17 mouse cellular contexts compared by ENCODE assay signal in the genomic region with DNA sequence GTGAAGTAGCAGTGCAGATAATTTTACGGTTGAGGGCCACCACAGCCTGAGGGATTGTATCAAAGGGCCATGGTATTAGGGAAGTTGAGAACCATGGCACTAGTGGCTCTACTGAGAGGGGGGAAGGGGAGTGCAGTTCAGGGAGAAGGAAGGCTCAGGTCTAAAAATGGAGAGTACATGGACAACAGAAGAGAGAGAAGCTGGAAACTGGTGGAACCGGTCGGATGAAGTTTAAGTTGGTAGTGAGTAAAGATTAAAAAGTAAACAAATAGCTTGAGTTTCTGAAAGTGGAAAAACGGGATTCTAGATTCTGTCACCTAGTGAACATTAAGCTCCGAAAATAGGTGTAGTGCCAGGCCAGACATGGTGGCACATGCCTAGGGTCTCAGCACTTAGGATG. TPM values are rescaled to one million over a fixed set of nuclear protein-coding genes. Genes with fewer than 3 reads are reported as not detected.
DNase-seq lines count a peak whose midpoint lies in the region; ATAC-seq and TF ChIP-seq lines count a peak whose summit lies in the region.
"Had no signal": no experiment of that assay in that cellular context is flagged by ENCODE, and none has a peak within 500 bp of the region (broad histone marks: within the 10 kb centered on the region; RNA-seq: fewer than 3 reads in every experiment).

No protein-coding gene starts in this region.

- H3K27ac ChIP-seq in kidney, adult 2 months (ENCODE audit: insufficient read depth, low read depth, low read length) = no peak overlapping the region
- 0 out of 2 replicates have a peak overlapping the region, but pooled peaks have one; percentile 22 for H3K27ac ChIP-seq in embryonic facial prominence, embryonic 15.5 days (replicated peaks)
- peak overlapping the region; percentile 70 for H3K27ac ChIP-seq in lung, embryonic 15.5 days
- H3K27ac ChIP-seq in stomach, embryonic 14.5 days (ENCODE audit: low read length) = peak overlapping the region; percentile 18; the same call in 1 of the 2 replicates
- H3K27ac ChIP-seq: hindbrain, embryonic 12.5 days; limb, embryonic 15.5 days; neural tube, embryonic 13.5 days had no signal

- TF ChIP-seq POLR2A in kidney, adult 2 months (IDR thresholded peaks at IDR 0.05; ENCODE audit: low read depth, low read length) = no peak

- H3K4me2 ChIP-seq in embryonic facial prominence, embryonic 15.5 days (replicated peaks) = no peak overlapping the region
- H3K4me2 ChIP-seq in lung, embryonic 15.5 days = no peak overlapping the region
- H3K4me2 ChIP-seq in stomach, embryonic 14.5 days (replicated peaks; ENCODE audit: low read depth, low read length) = no peak overlapping the region
- H3K4me2 ChIP-seq: hindbrain, embryonic 12.5 days; limb, embryonic 15.5 days; neural tube, embryonic 13.5 days had no signal

- no peak for TF ChIP-seq CTCF in kidney, adult 2 months (conservative IDR thresholded peaks at IDR 0.05; ENCODE audit: insufficient read depth, insufficient read length, low read depth, low read length)

- no peaks in the 10 kb centered on the region for H3K27me3 ChIP-seq in kidney, adult 2 months (replicated peaks; ENCODE audit: control insufficient read depth, insufficient read depth, low read length)
- 0 out of 2 replicates have a peak, but pooled peaks cover 3% of the 10 kb centered on the region for H3K27me3 ChIP-seq in embryonic facial prominence, embryonic 15.5 days
- H3K27me3 ChIP-seq in lung, embryonic 15.5 days = no peaks in the 10 kb centered on the region
- no peaks in the 10 kb centered on the region for H3K27me3 ChIP-seq in stomach, embryonic 14.5 days (ENCODE audit: control insufficient read depth, insufficient read depth, low read length)
- H3K27me3 ChIP-seq: CH12.LX; hindbrain, embryonic 12.5 days; limb, embryonic 15.5 days had no signal

- peak; percentile 20 for DNase-seq in kidney, adult 2 months
- DNase-seq in kidney, adult 9 months = no peak
- DNase-seq in adrenal gland, postnatal 14 days = no peak
- no peak for DNase-seq in adrenal gland, adult (ENCODE audit: inconsistent age in 2 of 2, low spot score in 1 of 2)
- DNase-seq in heart, adult 9 months (ENCODE audit: low spot score in 2 of 2) = no peak
- DNase-seq: cerebellum, adult 2 months; gastrocnemius, postnatal 10 days; layer of hippocampus, adult 9-11 months; right cerebral cortex, postnatal 14 days had no signal

- no peaks in the 10 kb centered on the region for H3K9me3 ChIP-seq in embryonic facial prominence, embryonic 15.5 days (replicated peaks)
- H3K9me3 ChIP-seq in lung, embryonic 15.5 days = no peaks in the 10 kb centered on the region
- no peaks in the 10 kb centered on the region for H3K9me3 ChIP-seq in stomach, embryonic 14.5 days (ENCODE audit: control insufficient read depth, low read depth, low read length)
- H3K9me3 ChIP-seq: hindbrain, embryonic 12.5 days; limb, embryonic 15.5 days; neural tube, embryonic 13.5 days had no signal

- ATAC-seq in embryonic facial prominence, embryonic 15.5 days (ENCODE audit: insufficient number of reproducible peaks, low FRiP score, low TSS enrichment, low read depth) = no peak
- peak; percentile 58; the same call in 1 of the 2 replicates for ATAC-seq in lung, embryonic 15.5 days (ENCODE audit: borderline replicate concordance, extremely low read depth, low FRiP score, low TSS enrichment)
- ATAC-seq in stomach, embryonic 14.5 days (ENCODE audit: insufficient number of reproducible peaks, insufficient read depth, low FRiP score, low read depth) = peak; percentile 72

- 76% methylated on average over 5 of the region's 5 CpGs for WGBS in kidney, adult 2 months
- WGBS in embryonic facial prominence, embryonic 15.5 days = 71% methylated on average over 5 of the region's 5 CpGs
- 53% methylated on average over 5 of the region's 5 CpGs for WGBS in lung, embryonic 15.5 days
- WGBS in stomach, embryonic 14.5 days = 73% methylated on average over 5 of the region's 5 CpGs

- no peak overlapping the region for H3K4me3 ChIP-seq in kidney, adult 2 months (ENCODE audit: insufficient read depth, low read depth, low read length)
- H3K4me3 ChIP-seq in embryonic facial prominence, embryonic 15.5 days (replicated peaks) = no peak overlapping the region
- no peak overlapping the region for H3K4me3 ChIP-seq in lung, embryonic 15.5 days
- H3K4me3 ChIP-seq in stomach, embryonic 14.5 days (ENCODE audit: low read depth, low read length) = no peak overlapping the region
- H3K4me3 ChIP-seq: hindbrain, embryonic 12.5 days; limb, embryonic 15.5 days; neural tube, embryonic 13.5 days had no signal

- H3K4me1 ChIP-seq in kidney, adult 2 months (ENCODE audit: control insufficient read depth, insufficient read depth, low read length) = no peaks in the 10 kb centered on the region; the same call in 1 of the 2 replicates
- no peaks in the 10 kb centered on the region for H3K4me1 ChIP-seq in embryonic facial prominence, embryonic 15.5 days
- peaks cover 5% of the 10 kb centered on the region; the same call in 1 of the 2 replicates for H3K4me1 ChIP-seq in lung, embryonic 15.5 days
- H3K4me1 ChIP-seq in stomach, embryonic 14.5 days (ENCODE audit: control insufficient read depth, insufficient read depth, low read length) = no peaks in the 10 kb centered on the region
- H3K4me1 ChIP-seq: hindbrain, embryonic 12.5 days; limb, embryonic 15.5 days; neural tube, embryonic 13.5 days had no signal

- no peaks in the 10 kb centered on the region for H3K36me3 ChIP-seq in kidney, adult 2 months (ENCODE audit: control insufficient read depth, insufficient read depth, low read length)
- H3K36me3 ChIP-seq in embryonic facial prominence, embryonic 15.5 days = no peaks in the 10 kb centered on the region
- H3K36me3 ChIP-seq in lung, embryonic 15.5 days = no peaks in the 10 kb centered on the region
- no peaks in the 10 kb centered on the region for H3K36me3 ChIP-seq in stomach, embryonic 14.5 days (ENCODE audit: control insufficient read depth, insufficient read depth, low read length)
- H3K36me3 ChIP-seq: hindbrain, embryonic 12.5 days; limb, embryonic 15.5 days; neural tube, embryonic 13.5 days had no signal

- H3K9ac ChIP-seq in embryonic facial prominence, embryonic 15.5 days = no peak overlapping the region
- H3K9ac ChIP-seq in lung, embryonic 15.5 days = no peak overlapping the region
- no peak overlapping the region for H3K9ac ChIP-seq in stomach, embryonic 14.5 days (replicated peaks; ENCODE audit: low read depth, low read length)
- H3K9ac ChIP-seq: hindbrain, embryonic 12.5 days; limb, embryonic 15.5 days; neural tube, embryonic 13.5 days had no signal

RNA-seq across cellular contexts. Expression of a gene that starts 16.2 kb away (rescaled TPM):
- polyA plus RNA-seq in kidney, adult 2 months (2012; rRNA removed) = 1.3 and 1.7 TPM in 2 replicates
- polyA plus RNA-seq in embryonic facial prominence, embryonic 15.5 days (2015; fragmentation: Nextera tagmentation; extraction: Ambion mirVana) = 18.7 and 25.4 TPM in 2 replicates
- polyA plus RNA-seq in lung, embryonic 15.5 days (2015; fragmentation: Nextera tagmentation; extraction: Ambion mirVana) = 14.2 and 17.3 TPM in 2 replicates
- 16.3 and 19.9 TPM in 2 replicates for polyA plus RNA-seq in stomach, embryonic 14.5 days (2014; fragmentation: Nextera tagmentation; extraction: Ambion mirVana)
- total RNA-seq in adrenal gland, postnatal 14 days (2021) = 5.1 and 9.4 TPM in 2 replicates

RNA-seq across cellular contexts. Expression of a gene that starts 39.1 kb away (rescaled TPM):
- 0.08 and 1.8 TPM in 2 replicates for polyA plus RNA-seq in kidney, adult 2 months (2012; rRNA removed)
- polyA plus RNA-seq in embryonic facial prominence, embryonic 15.5 days (2015; fragmentation: Nextera tagmentation; extraction: Ambion mirVana) = 22.4 and 28.7 TPM in 2 replicates
- 0.88 and 1.4 TPM in 2 replicates for polyA plus RNA-seq in lung, embryonic 15.5 days (2015; fragmentation: Nextera tagmentation; extraction: Ambion mirVana)
- polyA plus RNA-seq in stomach, embryonic 14.5 days (2014; fragmentation: Nextera tagmentation; extraction: Ambion mirVana) = 0.51 and 0.52 TPM in 2 replicates
- total RNA-seq in adrenal gland, postnatal 14 days (2021) = 0.22 and 0.34 TPM in 2 replicates
- polyA plus RNA-seq: inflammation-experienced regulatory T-cells, adult 6 months had no signal

RNA-seq across cellular contexts. Expression of a gene that starts 44.9 kb away (rescaled TPM):
- polyA plus RNA-seq in kidney, adult 2 months (2012; rRNA removed) = 283 and 389 TPM in 2 replicates
- 0.30 and 0.37 TPM in 2 replicates for polyA plus RNA-seq in embryonic facial prominence, embryonic 15.5 days (2015; fragmentation: Nextera tagmentation; extraction: Ambion mirVana)
- 0.38 and 0.87 TPM in 2 replicates for polyA plus RNA-seq in lung, embryonic 15.5 days (2015; fragmentation: Nextera tagmentation; extraction: Ambion mirVana)
- polyA plus RNA-seq in stomach, embryonic 14.5 days (2014; fragmentation: Nextera tagmentation; extraction: Ambion mirVana) = 0.84 and 1.00 TPM in 2 replicates
- total RNA-seq in adrenal gland, postnatal 14 days (2021) = 0.78 and 0.83 TPM in 2 replicates
- polyA plus RNA-seq: inflammation-experienced regulatory T-cells, adult 6 months; limb, embryonic 15.5 days had no signal

Comparison
In these comparisons a context has a peak if more than half of its experiments do, and no peak if none do; other contexts are left out.
1. RNA of a gene that starts 44.9 kb away (polyA plus RNA-seq): 283 to 389 TPM in kidney, adult 2 months; 0.38 to 0.87 TPM in lung, embryonic 15.5 days, 0.84 to 1.00 TPM in stomach, embryonic 14.5 days and 0.30 to 0.37 TPM in embryonic facial prominence, embryonic 15.5 days; every median in the first group is over 100 times any median in the second.